Mouse (Mus musculus) heart, postnatal 4 days (tissue): Measurements from ENCODE around the gene Ggact. TPM values are rescaled to one million over a fixed set of nuclear protein-coding genes. Genes with fewer than 3 reads are reported as not detected.

Source experiments
- DNase-seq: peaks from one replicate; pipeline ENCODE4 v3.0.0; 2021
- total RNA-seq, 2 experiments: library from RNA; stranded (reverse); gene quantifications; 2 replicates each; pipeline ENCODE4 v1.2.3; 2021

The Ggact gene
- 10 to 100 TPM; 21.0 to 23.6 TPM for total RNA-seq

- no peak for DNase-seq
Observed at GRCm38 (mm10) chr14:122913657-122914056, at the start of gene Ggact. Gene Ggact, minus strand, starts transcription at chr14:122913757.

- peak; percentile 40 for DNase-seq
Observed at GRCm38 (mm10) chr14:122957941-122958340, 44.4 kb upstream of the Ggact start.

GRCm38 (mm10) chr14:122953331-122953730 is 39.8 kb upstream of the Ggact start:
- peak; percentile 60 for DNase-seq

GRCm38 (mm10) chr14:122952556-122952955 is 39.0 kb upstream of the Ggact start:
- no peak for DNase-seq

- DNase-seq, result no peak
Observed at GRCm38 (mm10) chr14:122951676-122952445, 38.3 kb upstream of the Ggact start.

- no peak for DNase-seq
Observed at GRCm38 (mm10) chr14:122950915-122951314, 37.4 kb upstream of the Ggact start.

- no peak for DNase-seq
Observed at GRCm38 (mm10) chr14:122943475-122943853, 29.9 kb upstream of the Ggact start.

GRCm38 (mm10) chr14:122942757-122943474 is 29.4 kb upstream of the Ggact start:
- DNase-seq, result no peak

GRCm38 (mm10) chr14:122936460-122936859 is 22.9 kb upstream of the Ggact start:
- DNase-seq, result no peak

- DNase-seq, result no peak
Observed at GRCm38 (mm10) chr14:122920011-122920410, 6.5 kb upstream of the Ggact start.

GRCm38 (mm10) chr14:122917676-122918075 is 4.1 kb upstream of the Ggact start:
- no peak for DNase-seq

- DNase-seq, result peak; percentile 70
Observed at GRCm38 (mm10) chr14:122912812-122913498, 602 bp downstream of the Ggact start.

GRCm38 (mm10) chr14:122912137-122912536 is 1.4 kb downstream of the Ggact start:
- DNase-seq, result no peak

- DNase-seq, result no peak
Observed at GRCm38 (mm10) chr14:122911265-122911664, 2.3 kb downstream of the Ggact start.

- no peak for DNase-seq
Observed at GRCm38 (mm10) chr14:122909368-122910091, 4.0 kb downstream of the Ggact start.

- no peak for DNase-seq
Observed at GRCm38 (mm10) chr14:122908075-122908474, 5.5 kb downstream of the Ggact start.

- DNase-seq, result no peak
Observed at GRCm38 (mm10) chr14:122905007-122905406, 8.6 kb downstream of the Ggact start.

GRCm38 (mm10) chr14:122903923-122904351 is 9.6 kb downstream of the Ggact start:
- DNase-seq, result no peak

- DNase-seq, result peak; percentile 89
Observed at GRCm38 (mm10) chr14:122902884-122903283, 10.7 kb downstream of the Ggact start.

- DNase-seq, result peak; percentile 57
Observed at GRCm38 (mm10) chr14:122902136-122902535, 11.4 kb downstream of the Ggact start.

GRCm38 (mm10) chr14:122901715-122902114 is 11.8 kb downstream of the Ggact start:
- no peak for DNase-seq

- DNase-seq, result no peak
Observed at GRCm38 (mm10) chr14:122901177-122901576, 12.4 kb downstream of the Ggact start.
